Mouse (Mus musculus): ENCODE measurements at regions not wholly inside any gene's neighbourhood (a gene's known extent, or its start where the extent isn't known, plus 50 kb on each side); places are given as distances from the start of the nearest gene placed in this dataset.

DNA sequence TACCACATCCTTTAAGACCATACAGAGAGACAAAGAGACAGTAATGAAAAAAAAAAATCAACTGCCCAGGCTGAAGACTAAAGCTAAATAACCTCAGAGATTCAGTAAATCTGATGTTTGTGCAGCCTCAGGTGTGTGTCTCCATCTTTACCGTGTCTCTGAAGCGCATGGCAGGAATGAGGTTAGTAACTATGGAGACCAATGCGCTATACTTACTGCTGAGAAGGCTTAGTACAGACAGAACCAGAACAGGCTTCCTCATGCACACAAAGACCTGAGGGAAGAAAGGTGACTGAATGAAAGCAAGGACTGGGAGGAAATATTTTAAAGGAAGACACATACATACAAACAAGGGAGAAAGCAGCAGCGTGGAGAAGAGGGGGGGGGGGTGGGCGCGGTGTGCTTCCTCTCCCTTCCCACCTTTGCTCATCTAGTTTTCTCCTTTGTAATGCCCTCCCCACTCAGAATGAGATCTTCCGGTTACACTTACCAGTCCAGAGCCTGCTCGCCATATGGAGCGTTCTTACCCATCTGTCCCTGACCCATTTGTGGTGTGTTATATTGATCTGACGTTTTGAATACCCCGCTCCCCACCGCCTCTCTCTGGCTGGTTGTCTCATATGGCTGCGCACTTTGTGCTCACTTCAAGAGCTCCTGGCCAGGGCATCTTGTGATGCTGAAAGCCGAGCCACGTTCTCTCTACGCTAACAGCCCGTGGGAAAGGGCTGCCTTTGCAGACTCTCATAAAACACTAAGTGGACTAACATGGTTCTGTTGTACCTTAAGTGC lies 59.0 kb upstream of the Raph1 start:
- no peak overlapping the region for H3K4me3 ChIP-seq (replicated peaks)
- no peaks in the 10 kb centered on the region for H3K36me3 ChIP-seq
- peak overlapping the region; percentile 30; the same call in 1 of the 2 replicates for H3K27ac ChIP-seq
- H3K9me3 ChIP-seq, result no peaks in the 10 kb centered on the region
- peak; percentile 73 for ATAC-seq
- no peak overlapping the region for H3K9ac ChIP-seq (replicated peaks)
- no peak overlapping the region; the same call in 1 of the 2 replicates for H3K4me2 ChIP-seq (replicated peaks)
- peaks cover 25% of the 10 kb centered on the region for H3K4me1 ChIP-seq (replicated peaks)
- 63% methylated on average over 15 of the region's 17 CpGs for WGBS
- H3K27me3 ChIP-seq, result no peaks in the 10 kb centered on the region

DNA sequence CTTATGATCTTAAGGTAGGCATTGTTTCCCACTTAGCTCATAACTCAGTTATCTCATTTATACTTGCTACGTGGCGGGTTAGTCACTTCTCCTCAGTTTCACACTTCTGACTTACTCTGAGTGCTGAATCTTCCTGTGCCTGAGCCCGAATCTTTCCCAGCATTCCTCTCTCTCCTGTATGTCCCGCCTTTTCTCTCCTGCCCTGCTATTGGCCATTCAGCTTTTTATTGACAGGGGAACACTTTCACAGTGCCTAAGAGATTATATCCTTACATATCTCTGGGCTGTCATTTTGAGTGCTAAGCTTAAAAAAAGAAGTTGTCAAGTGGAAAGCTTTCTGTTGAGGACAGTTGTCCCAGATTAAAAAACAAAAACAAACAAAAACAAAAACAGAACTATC lies 57.3 kb upstream of the Raph1 start:
- ATAC-seq, result no peak

DNA sequence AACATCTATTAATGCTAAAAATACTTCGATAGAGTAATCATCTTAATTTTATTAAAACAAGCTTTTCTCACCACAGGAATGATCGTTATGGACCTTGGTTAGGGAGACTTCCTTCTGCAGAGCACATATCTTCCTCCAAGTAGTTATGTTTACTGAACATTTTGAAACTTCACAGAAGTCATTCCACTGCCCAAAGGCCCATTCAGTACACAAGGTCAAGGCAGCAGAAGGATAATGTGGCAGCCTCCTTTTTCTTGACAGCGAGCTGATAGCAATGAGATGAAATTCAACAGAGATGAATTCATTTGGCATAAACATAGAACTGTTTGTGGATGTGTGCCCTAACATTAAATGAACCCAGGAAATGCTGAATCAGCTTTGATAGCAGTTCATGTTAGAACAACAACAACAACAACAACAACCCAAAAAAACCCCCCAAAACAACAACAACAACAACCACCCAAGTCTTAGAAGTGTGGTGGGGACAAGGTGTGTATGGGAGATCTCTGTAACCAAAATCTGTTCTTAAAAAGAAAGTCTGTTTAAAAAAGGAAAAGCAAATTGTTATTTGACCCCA lies 56.6 kb upstream of the Raph1 start:
- H3K27me3 ChIP-seq, result no peaks in the 10 kb centered on the region
- no peak overlapping the region for H3K4me2 ChIP-seq (replicated peaks)
- no peaks in the 10 kb centered on the region for H3K36me3 ChIP-seq
- WGBS, result 97% methylated on average over 3 of the region's 3 CpGs
- peaks cover 25% of the 10 kb centered on the region for H3K4me1 ChIP-seq (replicated peaks)
- ATAC-seq, result no peak
- H3K4me3 ChIP-seq (replicated peaks), result no peak overlapping the region
- no peak overlapping the region for H3K27ac ChIP-seq
- H3K9me3 ChIP-seq, result no peaks in the 10 kb centered on the region
- H3K9ac ChIP-seq (replicated peaks), result no peak overlapping the region

More for the DNA sequence above, 57.3 kb upstream of the Raph1 start:
- H3K4me2 ChIP-seq (replicated peaks), result no peak overlapping the region
- H3K9ac ChIP-seq (replicated peaks), result no peak overlapping the region
- H3K9me3 ChIP-seq, result no peaks in the 10 kb centered on the region
- H3K4me3 ChIP-seq (replicated peaks), result no peak overlapping the region
- peaks cover 25% of the 10 kb centered on the region for H3K4me1 ChIP-seq (replicated peaks)
- no peaks in the 10 kb centered on the region for H3K36me3 ChIP-seq
- H3K27ac ChIP-seq, result no peak overlapping the region
- no peaks in the 10 kb centered on the region for H3K27me3 ChIP-seq
- 95% methylated on average over 4 of the region's 4 CpGs for WGBS

DNA sequence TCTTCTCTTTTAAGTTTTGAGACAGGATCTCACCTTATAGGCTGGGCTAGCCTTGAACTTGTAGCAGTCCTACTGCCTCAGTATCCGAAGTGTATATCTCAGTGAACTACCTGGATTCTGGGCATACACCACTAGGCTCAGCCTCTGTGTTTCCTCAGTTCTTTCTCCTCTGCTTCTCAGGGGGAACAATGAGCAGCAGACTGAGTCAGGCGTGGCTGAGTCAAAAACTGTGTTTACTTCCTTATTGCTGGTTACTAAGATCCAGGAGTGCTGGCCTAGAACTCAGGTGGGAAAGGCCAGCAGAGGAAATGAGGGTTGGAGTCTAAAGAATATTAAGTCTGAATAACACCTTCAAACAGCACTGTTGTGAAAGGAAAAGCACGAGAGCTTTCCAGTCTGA lies 54.9 kb upstream of the Raph1 start:
- H3K9ac ChIP-seq (replicated peaks), result no peak overlapping the region
- H3K4me3 ChIP-seq (replicated peaks), result no peak overlapping the region
- WGBS, result 81% methylated on average over 3 of the region's 3 CpGs
- H3K4me2 ChIP-seq (replicated peaks), result no peak overlapping the region
- H3K4me1 ChIP-seq (replicated peaks), result peaks cover 9% of the 10 kb centered on the region
- no peaks in the 10 kb centered on the region for H3K9me3 ChIP-seq
- no peaks in the 10 kb centered on the region for H3K27me3 ChIP-seq
- no peak for ATAC-seq
- no peaks in the 10 kb centered on the region for H3K36me3 ChIP-seq
- H3K27ac ChIP-seq, result no peak overlapping the region

DNA sequence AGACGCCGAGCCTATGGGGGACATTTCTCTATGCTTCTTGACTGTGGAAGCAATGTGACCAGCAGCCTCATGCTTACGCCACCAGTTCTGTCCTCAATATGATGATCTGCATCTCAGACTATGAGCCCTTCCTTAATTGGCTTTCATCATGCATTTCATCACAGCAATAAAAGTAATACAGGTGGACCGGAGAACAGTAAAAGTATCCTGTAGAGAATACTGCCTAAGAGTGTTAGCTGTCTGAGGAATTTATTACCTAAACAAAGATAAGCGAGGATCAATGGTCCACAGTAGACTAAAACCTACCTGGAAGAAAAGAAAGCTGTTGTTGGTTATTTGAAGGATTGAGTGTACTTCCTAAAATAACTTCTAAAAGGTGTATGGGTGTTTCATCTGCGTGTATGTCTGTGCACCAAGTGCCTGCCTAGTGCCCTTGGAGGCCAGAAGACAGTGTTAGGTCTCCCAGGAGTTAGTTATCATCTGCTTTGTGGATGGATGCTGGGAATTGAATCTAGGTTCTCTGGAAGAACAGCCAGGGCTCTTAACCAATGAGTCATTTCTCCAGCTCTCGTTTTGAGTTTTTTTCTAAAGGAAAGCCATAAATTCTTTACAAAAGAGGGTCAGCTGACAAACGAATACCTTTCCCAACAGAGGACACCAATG lies 54.3 kb upstream of the Raph1 start:
- WGBS, result 88% methylated on average over 8 of the region's 8 CpGs
- ATAC-seq, result no peak

DNA sequence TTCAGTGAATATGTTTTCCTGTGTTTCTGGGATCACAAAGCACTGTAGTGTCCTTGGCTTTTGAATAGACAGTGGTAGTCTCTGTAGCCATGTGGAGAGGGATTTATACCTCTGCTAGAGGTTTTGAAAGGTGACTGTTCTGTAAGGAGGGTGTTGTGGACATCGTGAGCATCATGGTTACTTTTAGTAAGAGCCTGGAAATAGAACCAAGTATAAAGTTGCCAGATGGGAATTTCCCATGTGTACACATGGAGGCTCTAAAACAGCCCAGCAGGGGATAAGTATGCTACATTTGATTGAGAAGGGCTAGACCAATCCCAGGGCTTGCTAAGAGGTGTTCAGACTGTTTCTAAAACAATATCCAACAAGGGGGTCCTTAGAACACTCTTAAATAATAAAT lies 51.5 kb upstream of the Raph1 start:
- Histone ChIP-seq H3K9ac (replicated peaks) (no peak overlapping the region), H3K4me2 (replicated peaks) (no peak overlapping the region), H3K36me3 (no peaks in the 10 kb centered on the region), H3K4me3 (replicated peaks) (no peak overlapping the region), H3K27ac (no peak overlapping the region), H3K27me3 (no peaks in the 10 kb centered on the region), H3K9me3 (no peaks in the 10 kb centered on the region), H3K4me1 (replicated peaks) (no peaks in the 10 kb centered on the region)
- 90% methylated on average over 1 of the region's 1 CpGs for WGBS
- ATAC-seq, result no peak

More for the DNA sequence above, 54.3 kb upstream of the Raph1 start:
- Histone ChIP-seq H3K4me3 (replicated peaks) (no peak overlapping the region), H3K27me3 (no peaks in the 10 kb centered on the region), H3K36me3 (no peaks in the 10 kb centered on the region), H3K27ac (no peak overlapping the region), H3K4me2 (replicated peaks) (no peak overlapping the region), H3K9me3 (no peaks in the 10 kb centered on the region), H3K4me1 (replicated peaks) (peaks cover 3% of the 10 kb centered on the region; the same call in 1 of the 2 replicates), H3K9ac (replicated peaks) (no peak overlapping the region)

DNA sequence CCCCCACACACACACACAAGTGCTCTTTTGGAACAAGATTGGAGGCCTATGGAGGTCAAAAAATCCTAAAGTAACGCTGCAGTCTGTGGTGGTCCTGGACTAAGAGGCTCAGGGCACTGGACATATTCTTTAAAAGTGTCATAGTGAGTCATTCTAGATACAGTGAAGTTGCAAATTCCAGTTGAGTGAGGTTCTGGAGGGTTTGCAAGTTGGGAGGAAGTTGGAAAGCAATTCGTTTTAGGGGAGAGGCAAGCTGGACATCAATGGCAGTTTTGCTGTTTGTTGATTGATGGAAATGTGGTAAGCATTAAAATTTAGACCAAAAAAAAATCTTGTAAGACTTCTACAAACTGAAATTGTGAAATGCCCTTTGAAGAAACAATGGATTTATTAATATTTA lies 50.0 kb upstream of the Raph1 start:
- Histone ChIP-seq H3K27me3 (no peaks in the 10 kb centered on the region), H3K36me3 (no peaks in the 10 kb centered on the region), H3K9ac (replicated peaks) (no peak overlapping the region), H3K27ac (no peak overlapping the region), H3K4me1 (replicated peaks) (no peaks in the 10 kb centered on the region), H3K9me3 (no peaks in the 10 kb centered on the region), H3K4me3 (replicated peaks) (no peak overlapping the region), H3K4me2 (replicated peaks) (no peak overlapping the region)
- ATAC-seq, result no peak
- WGBS, result 77% methylated on average over 2 of the region's 2 CpGs

All from midbrain, embryonic 13.5 days (tissue).